Mouse (Mus musculus) embryo, embryonic 10 days (tissue): ENCODE results near the gene Pnrc1.
A peak's percentile ranks its signal among the peaks of the same experiment; 100 is the strongest.
"Not testable (repeated sequence)": the region's sequence is repeated elsewhere in the genome, so short reads cannot be mapped to it uniquely, and the experiment has no call there.

Experiments used
- DNase-seq: peaks from one replicate; pipeline ENCODE4 v3.0.0-alpha.2; 2015; ENCODE audit warnings: low spot score

Gene Pnrc1

GRCm38 (mm10) chr4:33290002-33290401 lies at the start of gene Pnrc1:
Gene Pnrc1, minus strand, starts transcription at chr4:33290163.
- no peak for DNase-seq

DNA sequence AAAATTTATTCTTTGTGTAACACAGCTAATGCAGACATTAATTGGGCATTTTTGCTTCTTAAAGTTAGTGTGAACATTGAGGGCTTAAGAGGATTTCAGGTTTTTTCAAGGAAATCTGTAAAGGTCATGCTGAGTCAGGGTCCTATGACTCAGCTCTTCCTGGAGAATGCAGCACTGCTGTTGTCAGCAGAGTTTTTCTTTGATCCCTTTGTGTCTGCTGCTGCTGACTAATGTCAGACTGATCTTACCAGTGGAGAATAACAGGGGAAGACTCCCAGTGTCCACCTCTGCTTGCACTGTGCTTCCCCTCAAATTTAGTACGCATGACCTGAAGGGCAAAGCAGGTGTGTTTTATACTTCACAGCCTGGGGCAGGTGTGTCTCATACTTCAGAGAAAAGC lies 48.0 kb upstream of the Pnrc1 start:
- DNase-seq = peak; percentile 40

DNA sequence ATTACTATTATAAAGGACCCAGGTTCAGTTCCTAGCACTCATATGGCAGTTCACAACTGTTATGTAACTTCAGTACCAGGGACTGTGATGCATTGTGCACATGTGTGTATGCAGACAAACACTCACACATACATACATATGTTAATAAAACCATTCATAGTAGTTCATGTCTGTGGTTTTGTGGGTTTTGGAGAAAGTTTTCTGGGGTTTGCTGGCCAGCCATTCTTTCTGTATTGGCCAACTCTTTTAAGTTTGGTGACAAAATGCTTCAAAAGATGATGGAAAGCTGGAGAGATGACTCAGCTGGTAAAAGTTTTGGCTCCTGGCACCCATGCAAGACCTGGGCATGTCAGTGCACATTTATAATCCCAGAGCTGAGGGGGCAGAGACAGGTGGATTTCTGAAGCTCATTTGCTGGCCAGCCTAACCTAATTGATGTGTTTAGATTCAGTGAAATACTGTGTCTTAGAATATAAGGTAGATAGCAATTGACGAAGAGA lies 43.0 kb upstream of the Pnrc1 start:
- DNase-seq = no peak

DNA sequence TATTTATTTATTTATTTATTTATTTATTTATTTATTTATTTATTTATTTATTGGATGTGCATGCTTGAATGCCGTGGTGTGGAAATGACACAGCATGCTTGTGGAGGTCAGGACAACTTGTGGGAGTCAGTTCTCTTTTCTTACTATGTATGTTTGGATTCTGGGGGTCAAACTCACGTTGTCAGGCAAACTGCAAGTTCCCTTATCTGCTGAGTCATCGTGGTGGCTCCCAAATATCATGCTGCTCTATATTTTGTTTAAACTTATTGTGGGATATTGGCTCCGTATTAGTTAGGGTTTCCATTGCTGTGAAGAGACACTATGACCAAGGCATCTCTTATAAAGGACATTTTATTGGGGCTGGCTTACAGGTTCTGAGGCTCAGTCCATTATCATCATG lies 41.2 kb upstream of the Pnrc1 start:
- DNase-seq = no peak

- DNase-seq = no peak
These were observed 25.9 kb upstream of the Pnrc1 start for GRCm38 (mm10) chr4:33315840-33316239.

DNA sequence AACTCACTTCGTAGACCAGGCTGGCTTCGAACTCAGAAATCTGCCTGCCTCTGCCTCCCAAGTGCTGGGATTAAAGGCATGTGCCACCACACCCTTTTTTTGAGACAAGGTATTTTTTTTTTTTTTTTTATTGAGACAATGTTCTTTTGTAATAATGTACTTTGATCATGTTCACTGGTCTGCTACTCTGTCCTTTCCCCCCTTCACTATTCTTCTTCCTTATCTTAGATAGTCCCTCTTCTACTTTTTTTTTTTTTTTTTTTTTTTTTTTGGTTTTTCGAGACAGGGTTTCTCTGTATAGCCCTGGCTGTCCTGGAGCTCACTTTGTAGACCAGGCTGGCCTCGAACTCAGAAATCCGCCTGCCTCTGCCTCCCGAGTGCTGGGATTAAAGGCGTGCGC lies 24.2 kb upstream of the Pnrc1 start:
- not testable (repeated sequence) for DNase-seq

DNA sequence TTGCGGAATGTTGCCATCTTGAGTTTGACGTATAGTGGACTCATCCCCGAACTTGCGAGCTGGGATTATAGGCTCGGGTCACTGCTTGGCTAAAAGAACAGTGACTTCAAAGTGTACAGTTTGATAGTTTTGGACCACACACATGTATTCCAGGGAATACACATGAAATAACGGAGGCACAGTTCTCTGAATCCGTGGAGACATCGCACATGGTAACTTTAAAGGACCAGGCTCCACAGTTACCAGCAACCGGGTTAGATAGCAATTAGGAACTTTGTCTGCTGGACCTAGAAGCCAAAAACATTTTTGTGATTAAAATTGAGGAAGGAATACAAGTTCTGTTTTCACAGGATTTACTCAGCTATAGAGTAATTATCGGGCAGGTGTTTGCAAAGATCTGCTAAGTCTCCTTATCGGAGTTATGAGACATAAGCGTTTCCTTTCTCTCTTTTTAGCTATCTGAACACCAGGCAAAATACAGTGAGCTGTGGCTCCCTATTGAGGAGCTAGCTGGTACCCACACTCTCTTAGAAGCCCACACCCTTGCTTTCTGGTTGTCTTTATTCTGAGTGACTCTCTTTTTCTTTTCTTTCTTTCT lies 21.0 kb upstream of the Pnrc1 start:
- no peak for DNase-seq

GRCm38 (mm10) chr4:33309764-33310757 lies 20.1 kb upstream of the Pnrc1 start, which contains the start of gene Rngtt:
Gene Rngtt, plus strand, starts transcription at chr4:33310311.
- peak; percentile 98 for DNase-seq

GRCm38 (mm10) chr4:33307146-33307545 lies 17.2 kb upstream of the Pnrc1 start:
- DNase-seq = no peak

DNA sequence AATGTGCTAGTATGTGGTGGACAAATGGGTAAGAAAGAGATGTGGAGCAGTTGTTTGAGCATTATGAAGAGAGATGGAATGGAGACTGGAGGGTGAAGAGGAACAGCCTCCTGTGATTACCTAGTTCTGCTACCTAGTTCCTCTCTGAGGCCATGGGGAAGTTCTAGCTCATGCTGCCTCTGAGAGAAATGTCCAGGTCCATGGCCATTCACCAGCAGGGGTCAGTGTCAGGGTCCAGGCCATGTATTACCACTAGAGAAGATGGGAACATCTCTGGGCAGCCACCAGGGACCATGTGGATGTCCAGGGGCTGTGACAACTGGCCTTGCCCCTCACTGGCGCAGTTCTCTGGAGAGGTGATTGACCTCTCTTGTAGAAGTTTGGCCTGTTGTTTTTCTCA lies 13.1 kb upstream of the Pnrc1 start:
- DNase-seq = no peak

DNA sequence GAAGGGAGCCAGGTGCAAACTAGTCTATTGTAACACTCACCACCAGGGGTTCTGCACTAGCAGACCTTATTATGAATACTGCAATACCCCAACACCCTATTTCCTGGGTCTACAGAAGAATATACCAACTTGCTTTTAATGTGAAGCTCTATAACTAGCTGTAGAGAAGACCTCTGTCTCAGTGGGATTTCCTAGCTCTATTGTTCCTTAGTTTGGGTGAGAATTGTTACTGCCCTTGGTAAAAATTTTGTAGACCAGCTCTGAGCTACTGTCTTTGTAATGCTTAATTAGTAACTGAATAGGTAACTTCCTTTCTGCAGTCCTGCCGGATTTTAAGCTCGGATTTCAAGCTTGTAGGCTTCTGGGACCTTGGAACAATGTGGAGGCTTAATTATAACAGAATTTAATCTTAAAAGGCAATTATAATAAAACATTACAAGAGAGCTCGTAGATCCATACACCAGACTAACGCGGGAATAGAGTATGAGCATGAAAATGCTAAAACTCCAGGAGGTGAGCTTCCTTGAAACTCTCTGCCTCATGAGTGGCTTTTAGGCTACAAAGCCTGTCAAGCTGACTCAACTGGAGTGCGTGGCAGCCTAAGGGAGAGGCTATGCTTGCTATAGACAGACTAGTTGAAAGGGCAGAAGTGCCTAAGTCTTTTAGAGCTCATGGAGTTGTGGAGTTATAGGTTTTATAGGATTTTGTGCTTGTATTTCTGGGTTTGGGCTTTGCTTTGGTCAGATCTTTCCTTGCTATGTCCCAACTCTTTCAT lies 11.1 kb upstream of the Pnrc1 start:
- DNase-seq = not testable (repeated sequence)

DNA sequence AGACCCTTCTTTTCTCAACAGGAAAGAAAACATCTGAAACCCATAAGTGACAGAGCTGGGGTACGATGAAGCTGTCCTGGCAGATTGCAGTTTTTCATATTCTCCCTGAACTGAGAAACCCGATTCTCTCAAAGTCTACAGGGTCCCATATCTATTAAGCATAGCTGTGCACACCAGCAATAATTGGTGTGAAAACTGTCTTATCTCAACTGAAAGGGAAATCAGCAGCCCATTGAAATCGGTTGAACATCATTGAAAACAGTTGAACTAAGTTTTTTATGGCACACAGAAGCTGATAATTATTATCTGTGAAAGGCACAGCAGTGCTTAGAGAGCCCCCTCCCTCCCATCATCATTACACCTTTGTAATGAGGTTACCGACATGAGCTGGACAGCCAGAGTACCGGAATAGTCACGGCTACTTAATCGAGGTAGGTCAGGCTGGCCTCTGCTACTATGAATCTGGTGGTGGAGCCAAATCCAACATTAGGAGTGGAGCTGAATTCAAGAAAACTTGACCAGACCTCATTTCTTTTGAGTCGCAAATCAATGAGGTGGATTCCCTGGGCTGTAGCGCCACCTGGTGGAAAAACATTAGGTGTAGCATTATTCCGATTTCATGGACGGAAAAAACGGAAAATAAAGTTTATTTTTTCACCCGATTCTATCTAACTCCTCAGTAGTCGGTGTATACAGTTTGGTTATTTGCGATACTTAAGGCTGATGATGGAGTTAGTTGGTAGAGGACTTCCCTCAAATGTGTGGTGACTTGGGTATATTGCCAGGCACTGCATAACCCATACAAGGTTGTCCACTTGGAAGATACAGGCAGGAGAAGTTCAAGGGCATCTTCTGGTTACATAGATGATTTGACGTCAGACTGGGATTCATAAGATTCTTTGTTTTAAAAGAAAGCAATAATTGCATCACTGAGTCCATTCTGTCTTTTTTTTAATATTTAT lies 2.7 kb upstream of the Pnrc1 start:
- DNase-seq = peak; percentile 85

GRCm38 (mm10) chr4:33290878-33291277 lies 915 bp upstream of the Pnrc1 start:
- no peak for DNase-seq

DNA sequence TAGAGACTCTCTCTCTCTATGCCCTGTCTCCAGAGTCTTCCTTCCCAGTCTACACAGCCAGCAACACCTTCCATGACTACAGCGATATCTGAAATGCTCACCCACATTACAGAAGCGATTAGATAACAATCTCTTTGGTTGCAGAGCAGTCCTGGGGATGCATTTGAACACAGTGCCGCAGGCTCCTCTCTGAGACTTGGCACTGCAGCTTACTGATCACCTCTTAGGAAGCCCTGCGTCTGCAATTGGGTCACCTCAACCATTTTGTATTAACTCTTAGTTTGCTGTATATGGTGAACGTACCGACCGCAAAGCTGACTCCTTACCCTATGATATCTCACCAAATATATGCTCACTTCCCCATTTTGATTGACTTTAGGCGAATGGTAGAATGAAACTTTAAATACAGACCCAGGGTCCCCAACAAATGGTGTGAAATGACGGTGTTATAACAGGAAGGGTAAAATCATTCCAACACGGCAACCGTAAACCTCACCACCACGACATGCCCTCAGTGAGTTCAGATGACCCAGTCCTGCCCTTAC lies 785 bp downstream of the Pnrc1 start:
- DNase-seq = no peak

GRCm38 (mm10) chr4:33285448-33285847 lies 4.5 kb downstream of the Pnrc1 start:
- DNase-seq = no peak

DNA sequence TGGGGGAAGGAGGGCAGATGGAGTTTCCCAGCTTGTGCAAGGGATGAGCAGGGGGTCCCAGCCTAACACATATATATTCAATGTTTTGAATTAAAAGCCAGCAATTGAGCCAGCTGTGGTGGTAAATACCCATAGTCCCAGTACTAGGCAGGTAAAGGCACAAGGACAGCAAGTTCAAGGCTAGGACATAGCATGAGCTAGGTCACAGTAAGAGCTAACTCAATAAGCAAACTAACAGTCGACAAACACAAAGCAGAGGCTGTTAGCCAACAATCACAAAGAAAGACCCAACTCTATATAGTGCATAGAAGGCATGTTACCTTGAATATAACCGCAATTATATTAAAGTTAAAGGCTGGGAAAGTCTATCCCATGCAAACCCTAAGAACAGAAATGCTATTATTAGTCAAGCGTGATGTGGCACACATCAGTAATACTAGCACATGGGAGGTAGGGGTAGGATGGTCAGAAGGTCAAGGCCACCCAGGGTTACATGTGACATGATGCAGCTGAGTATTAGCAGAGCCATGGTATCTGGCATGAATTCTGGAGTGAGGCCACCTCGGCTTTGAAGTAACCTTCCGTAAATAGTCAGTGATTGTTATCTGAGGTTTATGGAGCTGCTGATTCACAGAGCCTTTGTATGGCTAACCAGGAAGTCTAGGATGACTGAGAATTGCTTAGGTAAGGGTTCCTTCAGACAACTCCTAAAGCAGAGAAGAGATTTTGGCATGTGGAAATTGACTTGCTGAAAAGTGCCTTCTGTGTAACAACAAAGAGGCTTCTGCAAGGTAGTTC lies 5.7 kb downstream of the Pnrc1 start:
- DNase-seq = no peak

DNA sequence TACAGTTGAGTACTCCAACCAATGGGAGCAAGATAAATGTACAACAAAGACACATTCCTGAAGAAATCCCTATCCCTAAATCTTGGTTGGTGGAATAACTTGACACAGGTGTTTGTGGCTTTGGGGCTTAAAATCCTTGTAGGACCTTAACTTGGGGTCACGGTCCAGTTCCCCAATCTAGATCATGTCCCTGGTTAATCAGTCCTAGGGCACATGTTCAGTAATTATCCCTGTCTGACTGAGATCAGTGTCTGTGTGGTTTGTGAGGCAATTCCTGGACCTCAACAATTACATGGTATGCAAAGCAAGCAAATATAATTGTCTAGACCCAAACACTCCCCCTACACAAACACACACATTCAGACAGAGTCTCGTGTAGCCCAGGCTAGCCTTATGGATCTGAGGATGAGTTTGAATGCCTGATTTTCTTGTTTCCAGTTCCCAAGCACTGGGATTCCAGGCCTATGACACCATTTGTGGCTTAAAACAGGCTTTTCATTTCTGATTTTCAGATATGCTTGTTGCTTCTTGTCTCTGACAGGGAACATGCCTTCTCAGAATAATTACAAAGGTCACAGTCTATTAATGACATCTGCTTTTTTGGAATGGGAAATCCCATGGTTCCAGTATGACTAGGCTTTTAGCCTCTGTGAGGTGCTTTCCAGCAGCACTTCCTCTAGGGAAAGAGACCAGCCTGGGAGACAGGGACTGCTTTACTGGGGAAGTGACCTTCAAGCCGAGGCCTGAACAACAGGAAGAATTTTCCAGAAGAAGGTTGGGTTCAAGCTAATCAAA lies 7.9 kb downstream of the Pnrc1 start:
- DNase-seq = no peak

GRCm38 (mm10) chr4:33273437-33273836 lies 16.5 kb downstream of the Pnrc1 start:
- DNase-seq = no peak
